Mouse (Mus musculus): ENCODE measurements around the gene Gm2916.
"Not testable (repeated sequence)": the region's sequence is repeated elsewhere in the genome, so short reads cannot be mapped to it uniquely, and the experiment has no call there.

Gm2916 gene

GRCm38 (mm10) chr14:3883872-3884271, at the start of gene Gm2916:
Gm2916 (plus strand) TSS chr14:3884172.
- DNase-seq (ENCODE audit: low read depth), result not testable (repeated sequence)

GRCm38 (mm10) chr14:3845945-3846344, 38.0 kb upstream of the Gm2916 start, which contains the start of gene Gm3033:
Gm3033 (plus strand) TSS chr14:3846245.
- DNase-seq (ENCODE audit: low read depth), result not testable (repeated sequence)

- not testable (repeated sequence) for DNase-seq (ENCODE audit: low read depth)
Measured at GRCm38 (mm10) chr14:3931456-3931855, 47.5 kb downstream of the Gm2916 start, which contains the start of gene Gm3029. Gm3029 (plus strand) TSS chr14:3931756.

GRCm38 (mm10) chr14:3963247-3963646, 79.3 kb downstream of the Gm2916 start, which contains the start of gene Gm3095:
Gm3095 (plus strand) TSS chr14:3963547.
- not testable (repeated sequence) for DNase-seq (ENCODE audit: low read depth)

Measured in NIH3T3 (cell line).